Mouse (Mus musculus) stomach, embryonic 16.5 days (tissue): Measurements from ENCODE around the gene Naglu. TPM values are rescaled to one million over a fixed set of nuclear protein-coding genes. Genes with fewer than 3 reads are reported as not detected.

Experiments
- ATAC-seq: fragments of 200-750 bp; cut with Nextera tagmentation; 2 replicates; pipeline ENCODE4 v1.8.0; 2017; ENCODE audit warnings: moderate number of reproducible peaks, moderate TSS enrichment; ENCODE audit not compliant: insufficient read depth, low FRiP score
- H3K27ac ChIP-seq: fragments of 300-500 bp; sonication (generic); 2 replicates; pipeline ENCODE4 v1.5.1; 2014; ENCODE audit warnings: low read length
- H3K27me3 ChIP-seq: fragments of 300-500 bp; sonication (generic); 2 replicates; pipeline ENCODE4 v1.6.1; 2014; ENCODE audit warnings: low read length, control low read depth, mixed read lengths; ENCODE audit not compliant: control insufficient read depth, insufficient read depth
- H3K36me3 ChIP-seq: fragments of 300-500 bp; sonication (generic); 2 replicates; pipeline ENCODE4 v1.6.1; 2014; ENCODE audit warnings: low read length; ENCODE audit not compliant: control insufficient read depth, insufficient read depth
- H3K4me1 ChIP-seq: fragments of 300-500 bp; sonication (generic); 2 replicates; pipeline ENCODE4 v1.6.1; 2014; ENCODE audit warnings: low read length, control low read depth, mixed read lengths; ENCODE audit not compliant: control insufficient read depth, insufficient read depth
- H3K4me2 ChIP-seq: fragments of 300-500 bp; sonication (generic); 2 replicates; pipeline ENCODE4 v1.6.1; 2014; ENCODE audit warnings: low read depth, low read length, mixed read lengths
- H3K4me3 ChIP-seq: fragments of 300-500 bp; sonication (generic); replicated peaks from 2 replicates; pipeline ENCODE4 v1.5.1; 2014; ENCODE audit warnings: mild to moderate bottlenecking, low read length
- H3K9ac ChIP-seq: fragments of 300-500 bp; sonication (generic); 2 replicates; pipeline ENCODE4 v1.6.1; 2014; ENCODE audit warnings: low read length
- H3K9me3 ChIP-seq: fragments of 300-500 bp; sonication (generic); replicated peaks from 2 replicates; pipeline ENCODE4 v1.6.1; 2016; ENCODE audit warnings: low read length, control low read depth; ENCODE audit not compliant: control insufficient read depth
- WGBS: fragments of 180-500 bp; shearing (Covaris S2); extraction: QIAGEN DNeasy Blood & Tissue Kit; methylation state at CpG from one replicate; pipeline ENCODE4 v1.1.7; 2014; 5-methylcytosine and 5-hydroxymethylcytosine counted together
- polyA plus RNA-seq: library from polyadenylated mRNA; unstranded; fragments of >200 nt; fragmentation: Nextera tagmentation; extraction: Ambion mirVana; gene quantifications from 2 replicates; pipeline ENCODE4 v1.2.1, GENCODE M21; 2015

Gene Naglu
- polyA plus RNA-seq, 1 experiment from 2014 or later: 17.2 TPM

- H3K27me3 ChIP-seq: no peaks in the 10 kb centered on the region
- no peak overlapping the region for H3K4me3 ChIP-seq
- H3K4me1 ChIP-seq: peaks cover 12% of the 10 kb centered on the region
- WGBS: 89% methylated on average over 8 of the region's 8 CpGs
- no peak for ATAC-seq
- peaks cover 6% of the 10 kb centered on the region; the same call in 1 of the 2 replicates for H3K36me3 ChIP-seq
- H3K9me3 ChIP-seq: no peaks in the 10 kb centered on the region
- H3K27ac ChIP-seq: no peak overlapping the region
- H3K9ac ChIP-seq: no peak overlapping the region
- no peak overlapping the region for H3K4me2 ChIP-seq
These were observed 28.4 kb downstream of the Naglu start for GRCm38 (mm10) chr11:101098231-101098630.

GRCm38 (mm10) chr11:101103011-101103410 is 33.2 kb downstream of the Naglu start:
- H3K36me3 ChIP-seq: peaks cover 4% of the 10 kb centered on the region; the same call in 1 of the 2 replicates
- H3K4me1 ChIP-seq: no peaks in the 10 kb centered on the region

GRCm38 (mm10) chr11:101109351-101109750 is 39.5 kb downstream of the Naglu start:
- Histone ChIP-seq H3K4me1 (no peaks in the 10 kb centered on the region), H3K4me3 (no peak overlapping the region), H3K9me3 (no peaks in the 10 kb centered on the region), H3K27ac (no peak overlapping the region), H3K4me2 (no peak overlapping the region), H3K36me3 (no peaks in the 10 kb centered on the region), H3K27me3 (no peaks in the 10 kb centered on the region), H3K9ac (no peak overlapping the region)
- WGBS: 75% methylated on average over 4 of the region's 4 CpGs
- no peak for ATAC-seq

More at GRCm38 (mm10) chr11:101103011-101103410, 33.2 kb downstream of the Naglu start:
- Histone ChIP-seq H3K27me3 (no peaks in the 10 kb centered on the region), H3K9me3 (no peaks in the 10 kb centered on the region), H3K9ac (peak overlapping the region; percentile 38; the same call in 1 of the 2 replicates), H3K27ac (peak overlapping the region; percentile 94), H3K4me2 (0 out of 2 replicates have a peak overlapping the region, but pooled peaks have one; percentile 17), H3K4me3 (no peak overlapping the region)
- no peak for ATAC-seq
- 78% methylated on average over 5 of the region's 5 CpGs for WGBS

GRCm38 (mm10) chr11:101110708-101111107 is 40.9 kb downstream of the Naglu start:
- Histone ChIP-seq H3K4me3 (no peak overlapping the region), H3K36me3 (no peaks in the 10 kb centered on the region), H3K4me2 (no peak overlapping the region), H3K4me1 (no peaks in the 10 kb centered on the region), H3K27ac (peak overlapping the region; percentile 35; the same call in 1 of the 2 replicates), H3K9me3 (no peaks in the 10 kb centered on the region), H3K27me3 (no peaks in the 10 kb centered on the region), H3K9ac (no peak overlapping the region; the same call in 1 of the 2 replicates)
- WGBS: 45% methylated on average over 5 of the region's 5 CpGs
- no peak for ATAC-seq

DNA sequence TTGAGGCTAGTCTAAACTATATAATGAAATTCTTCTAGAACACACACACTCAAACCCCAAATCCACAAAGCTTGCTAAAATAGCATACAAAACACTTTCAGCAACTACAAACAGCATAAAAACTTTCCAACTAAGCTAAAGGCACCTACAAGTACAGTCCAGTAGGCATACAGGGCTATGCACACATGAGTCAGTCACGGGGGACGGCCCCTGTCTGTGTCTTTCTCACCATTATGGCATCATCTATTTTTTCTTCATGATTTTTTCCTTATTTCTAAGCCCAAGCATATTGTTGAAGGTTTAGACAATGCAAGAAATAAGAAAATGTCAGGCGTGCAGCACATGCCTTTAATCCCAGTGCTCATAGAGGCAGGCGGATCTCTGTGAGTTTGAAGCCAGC is 41.4 kb downstream of the Naglu start:
- Histone ChIP-seq H3K4me3 (no peak overlapping the region), H3K9me3 (no peaks in the 10 kb centered on the region), H3K4me1 (0 out of 2 replicates have a peak, but pooled peaks cover 3% of the 10 kb centered on the region), H3K4me2 (no peak overlapping the region), H3K36me3 (no peaks in the 10 kb centered on the region), H3K9ac (no peak overlapping the region), H3K27ac (peak overlapping the region; percentile 35; the same call in 1 of the 2 replicates), H3K27me3 (no peaks in the 10 kb centered on the region)
- 79% methylated on average over 4 of the region's 4 CpGs for WGBS
- no peak for ATAC-seq

DNA sequence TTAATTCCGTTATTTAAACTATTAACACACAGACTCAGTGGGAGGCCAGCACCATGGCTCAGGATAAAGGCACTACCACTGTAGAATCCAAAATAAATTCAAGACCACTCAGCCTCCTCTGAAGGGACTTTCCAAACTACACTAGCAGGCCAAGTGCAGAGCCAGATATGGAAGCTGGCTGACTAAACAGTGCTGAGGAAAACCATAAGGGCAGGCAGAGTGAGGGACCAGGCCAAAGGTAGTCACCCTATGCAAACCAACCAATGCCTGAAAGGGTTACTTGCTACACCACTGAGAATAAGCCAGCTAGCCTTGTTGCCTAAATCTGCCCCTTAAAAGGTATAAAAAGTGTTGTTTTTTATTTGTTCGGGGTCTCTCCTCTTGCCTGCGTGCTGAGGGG is 42.4 kb downstream of the Naglu start:
- WGBS: 84% methylated on average over 3 of the region's 3 CpGs
- Histone ChIP-seq H3K4me1 (peaks cover 3% of the 10 kb centered on the region; the same call in 1 of the 2 replicates), H3K36me3 (no peaks in the 10 kb centered on the region), H3K27ac (no peak overlapping the region), H3K9me3 (no peaks in the 10 kb centered on the region), H3K9ac (no peak overlapping the region), H3K4me2 (no peak overlapping the region), H3K4me3 (no peak overlapping the region), H3K27me3 (no peaks in the 10 kb centered on the region)
- ATAC-seq: no peak

DNA sequence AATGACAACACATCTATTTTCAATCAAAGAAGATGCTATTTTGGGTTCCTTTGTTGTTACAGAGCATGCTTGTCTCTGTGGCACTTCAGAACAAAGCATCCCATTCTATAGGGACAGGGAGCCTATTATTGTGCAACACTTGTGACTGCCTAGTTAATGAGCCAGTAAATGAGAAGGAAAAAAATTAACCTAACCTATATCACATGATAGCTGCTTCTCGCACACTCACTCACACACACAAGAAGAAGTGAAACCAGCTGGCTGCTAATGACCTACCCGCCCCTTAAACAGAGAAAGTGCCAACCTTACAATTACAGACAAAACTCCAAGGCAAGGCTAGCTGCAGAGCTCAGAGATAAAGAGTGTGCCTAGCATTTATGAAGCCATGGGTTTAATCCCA is 45.8 kb downstream of the Naglu start:
- WGBS: 64% methylated on average over 2 of the region's 2 CpGs
- Histone ChIP-seq H3K4me1 (peaks cover 14% of the 10 kb centered on the region), H3K4me3 (no peak overlapping the region), H3K4me2 (no peak overlapping the region), H3K27ac (peak overlapping the region; percentile 10), H3K27me3 (no peaks in the 10 kb centered on the region), H3K9me3 (no peaks in the 10 kb centered on the region), H3K9ac (no peak overlapping the region), H3K36me3 (no peaks in the 10 kb centered on the region)
- ATAC-seq: no peak

- H3K9me3 ChIP-seq: no peaks in the 10 kb centered on the region
- no peak for ATAC-seq
These were observed 48.3 kb downstream of the Naglu start for GRCm38 (mm10) chr11:101118105-101118504.

GRCm38 (mm10) chr11:101119131-101119760 is 49.4 kb downstream of the Naglu start:
- H3K4me2 ChIP-seq: peak overlapping the region; percentile 74
- H3K27ac ChIP-seq: peak overlapping the region; percentile 85
- H3K4me1 ChIP-seq: peaks cover 18% of the 10 kb centered on the region
- peak overlapping the region; percentile 93 for H3K4me3 ChIP-seq
- H3K9ac ChIP-seq: peak overlapping the region; percentile 93
- no peaks in the 10 kb centered on the region for H3K36me3 ChIP-seq
- H3K27me3 ChIP-seq: no peaks in the 10 kb centered on the region
- H3K9me3 ChIP-seq: no peaks in the 10 kb centered on the region
- under 1% methylated on average over 37 of the region's 39 CpGs for WGBS
- peak; percentile 74 for ATAC-seq

More at GRCm38 (mm10) chr11:101118105-101118504, 48.3 kb downstream of the Naglu start:
- 23% methylated on average over 4 of the region's 4 CpGs for WGBS
- Histone ChIP-seq H3K4me3 (peak overlapping the region; percentile 93), H3K4me1 (peaks cover 18% of the 10 kb centered on the region), H3K27me3 (no peaks in the 10 kb centered on the region), H3K9ac (peak overlapping the region; percentile 93), H3K27ac (no peak overlapping the region), H3K4me2 (peak overlapping the region; percentile 74), H3K36me3 (no peaks in the 10 kb centered on the region)
